Mouse (Mus musculus): ENCODE measurements around the gene Sde2.

DNA sequence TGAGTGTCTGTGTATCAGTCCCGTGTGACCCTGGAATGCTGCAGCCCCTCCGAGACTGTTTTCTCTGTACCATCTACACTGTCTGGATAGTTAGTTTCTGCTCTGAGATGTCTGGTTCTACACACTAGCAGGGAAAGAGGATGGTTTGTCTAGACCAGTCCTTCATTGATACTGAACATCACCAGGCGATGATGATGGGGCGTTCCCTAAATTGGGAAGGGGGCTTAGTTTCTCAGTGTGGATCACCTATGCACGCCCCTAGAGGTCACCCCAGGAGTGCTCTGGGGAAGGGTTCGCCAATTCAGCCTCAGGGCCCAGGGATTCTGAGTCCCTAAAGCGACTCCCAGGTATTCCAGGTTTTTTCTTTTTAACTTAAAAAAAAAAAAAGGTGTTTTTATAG, 38.2 kb downstream of the Sde2 start:
- TF ChIP-seq CTCF (IDR thresholded peaks at IDR 0.05; ENCODE audit: low read depth, low read length) = no peak
- no peak for TF ChIP-seq GATA1 (IDR thresholded peaks at IDR 0.05; ENCODE audit: borderline replicate concordance, low read length)
- TF ChIP-seq POLR2AphosphoS5 (IDR thresholded peaks at IDR 0.05; ENCODE audit: insufficient replicate concordance, low read depth, low read length) = no peak
